Mouse (Mus musculus) forebrain, embryonic 15.5 days (tissue): Measurements from ENCODE around the gene Tmtc2. TPM values are rescaled to one million over a fixed set of nuclear protein-coding genes. Genes with fewer than 3 reads are reported as not detected.
A peak's percentile ranks its signal among the peaks of the same experiment; 100 is the strongest.

Experiments used
- ATAC-seq: fragments of 200-750 bp; cut with Nextera tagmentation; replicated peaks from 2 replicates; pipeline ENCODE4 v1.8.0; 2017; ENCODE audit warnings: mild to moderate bottlenecking, moderate TSS enrichment, moderate library complexity
- H3K27ac ChIP-seq: fragments of 300-500 bp; sonication (generic); replicated peaks from 2 replicates; pipeline ENCODE4 v1.5.1; 2015; ENCODE audit warnings: mild to moderate bottlenecking, inconsistent platforms
- H3K27me3 ChIP-seq: fragments of 300-500 bp; sonication (generic); 2 replicates; pipeline ENCODE4 v1.6.1; 2015; ENCODE audit warnings: inconsistent platforms
- H3K36me3 ChIP-seq: fragments of 300-500 bp; sonication (generic); 2 replicates; pipeline ENCODE4 v1.6.1; 2015; ENCODE audit warnings: mild to moderate bottlenecking, inconsistent platforms
- H3K4me1 ChIP-seq: fragments of 300-500 bp; sonication (generic); 2 replicates; pipeline ENCODE4 v1.6.1; 2015; ENCODE audit warnings: inconsistent platforms
- H3K4me2 ChIP-seq: fragments of 300-500 bp; sonication (generic); replicated peaks from 2 replicates; pipeline ENCODE4 v1.6.1; 2015; ENCODE audit warnings: mild to moderate bottlenecking, inconsistent platforms
- H3K4me3 ChIP-seq: fragments of 300-500 bp; sonication (generic); 2 replicates; pipeline ENCODE4 v1.5.1; 2015; ENCODE audit warnings: mild to moderate bottlenecking, inconsistent platforms
- H3K9ac ChIP-seq: fragments of 300-500 bp; sonication (generic); replicated peaks from 2 replicates; pipeline ENCODE4 v1.6.1; 2015; ENCODE audit warnings: mild to moderate bottlenecking, inconsistent platforms
- H3K9me3 ChIP-seq: fragments of 300-500 bp; sonication (generic); 2 replicates; pipeline ENCODE4 v1.6.1; 2016; ENCODE audit warnings: inconsistent platforms
- WGBS: fragments of 180-500 bp; shearing (Covaris S2); methylation state at CpG from one replicate; pipeline ENCODE4 v1.1.7; 2015; ENCODE audit warnings: mixed read lengths; 5-methylcytosine and 5-hydroxymethylcytosine counted together
- polyA plus RNA-seq: library from polyadenylated mRNA; unstranded; fragments of >200 nt; fragmentation: Nextera tagmentation; extraction: Ambion mirVana; gene quantifications from 2 replicates; pipeline ENCODE4 v1.2.1, GENCODE M21; 2015

Tmtc2 gene
- polyA plus RNA-seq, 1 experiment from 2014 or later: 7.5 TPM

DNA sequence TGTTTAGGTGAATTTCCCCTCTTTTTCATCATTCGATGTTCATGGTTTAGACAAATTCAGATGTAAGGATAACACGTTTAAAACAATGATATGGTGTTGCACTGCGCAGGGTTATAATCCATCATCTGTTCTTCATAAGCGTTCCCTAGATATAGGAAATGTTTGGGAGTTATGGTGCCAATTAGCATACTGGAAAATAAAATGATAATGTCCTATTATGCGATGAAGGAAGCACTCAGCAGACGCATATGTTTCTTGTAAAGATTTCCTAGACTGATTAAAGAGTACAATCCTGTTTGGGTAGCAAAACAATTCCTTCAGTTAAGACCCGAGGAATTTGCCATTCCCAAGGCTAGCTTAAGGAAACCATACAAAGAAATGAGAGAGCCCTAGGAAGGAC lies 343.8 kb downstream of the Tmtc2 start:
- Histone ChIP-seq H3K4me3 (no peak overlapping the region), H3K4me2 (no peak overlapping the region), H3K9me3 (no peaks in the 10 kb centered on the region), H3K27me3 (no peaks in the 10 kb centered on the region), H3K27ac (no peak overlapping the region), H3K4me1 (no peaks in the 10 kb centered on the region), H3K36me3 (no peaks in the 10 kb centered on the region), H3K9ac (no peak overlapping the region)
- WGBS: 87% methylated on average over 7 of the region's 7 CpGs
- no peak for ATAC-seq

- no peak overlapping the region for H3K4me3 ChIP-seq
- WGBS: 91% methylated on average over 2 of the region's 2 CpGs
- ATAC-seq: no peak
Observed at GRCm38 (mm10) chr10:105228623-105229022, 345.6 kb downstream of the Tmtc2 start.

GRCm38 (mm10) chr10:105227631-105228030 lies 346.6 kb downstream of the Tmtc2 start:
- H3K9me3 ChIP-seq: no peaks in the 10 kb centered on the region
- no peak overlapping the region for H3K4me3 ChIP-seq
- H3K4me1 ChIP-seq: no peaks in the 10 kb centered on the region
- H3K4me2 ChIP-seq: no peak overlapping the region
- no peak overlapping the region for H3K9ac ChIP-seq
- H3K27ac ChIP-seq: no peak overlapping the region
- 68% methylated on average over 5 of the region's 5 CpGs for WGBS
- no peak for ATAC-seq
- no peaks in the 10 kb centered on the region for H3K27me3 ChIP-seq
- H3K36me3 ChIP-seq: no peaks in the 10 kb centered on the region

More at GRCm38 (mm10) chr10:105228623-105229022, 345.6 kb downstream of the Tmtc2 start:
- Histone ChIP-seq H3K9ac (no peak overlapping the region), H3K36me3 (no peaks in the 10 kb centered on the region), H3K4me2 (no peak overlapping the region), H3K27me3 (no peaks in the 10 kb centered on the region), H3K9me3 (no peaks in the 10 kb centered on the region), H3K4me1 (no peaks in the 10 kb centered on the region), H3K27ac (no peak overlapping the region)

DNA sequence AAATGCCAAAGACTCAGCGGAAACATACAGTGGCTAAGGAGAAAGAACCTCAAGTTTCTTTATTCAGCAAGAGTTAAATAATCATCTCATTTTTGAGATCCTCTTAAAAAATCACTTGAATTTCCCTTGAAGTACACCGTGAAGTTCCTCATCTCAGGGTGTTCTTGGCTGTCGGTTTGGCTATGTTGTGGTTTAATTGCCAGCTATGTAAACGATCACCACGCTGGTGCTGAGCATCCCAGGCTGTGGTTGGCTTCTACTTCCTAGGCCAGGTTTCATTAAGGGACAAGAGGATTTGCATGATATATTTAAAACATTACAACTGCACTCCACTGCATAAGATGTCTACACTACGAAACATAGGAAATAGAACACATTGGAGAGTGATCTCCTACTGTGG lies 348.5 kb downstream of the Tmtc2 start:
- no peak overlapping the region for H3K27ac ChIP-seq
- no peaks in the 10 kb centered on the region for H3K9me3 ChIP-seq
- H3K9ac ChIP-seq: no peak overlapping the region
- no peak overlapping the region for H3K4me2 ChIP-seq
- no peaks in the 10 kb centered on the region for H3K27me3 ChIP-seq
- H3K4me1 ChIP-seq: no peaks in the 10 kb centered on the region
- H3K36me3 ChIP-seq: no peaks in the 10 kb centered on the region
- no peak overlapping the region for H3K4me3 ChIP-seq
- no peak for ATAC-seq
- 87% methylated on average over 6 of the region's 6 CpGs for WGBS

DNA sequence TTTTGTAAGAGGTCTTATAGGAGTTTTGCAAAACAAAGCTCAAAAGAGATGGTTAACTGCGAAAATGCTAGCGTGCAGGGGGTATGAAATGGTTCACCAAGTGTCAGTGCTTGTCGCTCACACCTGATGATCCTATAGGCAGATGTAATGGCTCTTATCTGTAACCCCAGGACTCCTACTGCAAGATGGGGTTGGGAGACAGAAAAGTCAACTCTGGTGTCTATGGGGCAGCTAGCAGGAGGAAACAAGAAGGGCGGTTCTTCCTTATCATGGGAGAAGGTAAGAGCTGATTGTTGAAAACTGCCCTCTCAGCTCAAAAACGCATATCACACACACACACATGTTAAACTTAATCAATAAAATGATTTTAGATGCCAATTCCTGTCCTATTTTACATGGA lies 351.3 kb downstream of the Tmtc2 start:
- no peak overlapping the region for H3K27ac ChIP-seq
- H3K9ac ChIP-seq: no peak overlapping the region
- no peaks in the 10 kb centered on the region for H3K36me3 ChIP-seq
- no peaks in the 10 kb centered on the region for H3K4me1 ChIP-seq
- WGBS: 96% methylated on average over 5 of the region's 5 CpGs
- H3K4me2 ChIP-seq: no peak overlapping the region
- no peak for ATAC-seq
- H3K4me3 ChIP-seq: no peak overlapping the region
- H3K9me3 ChIP-seq: no peaks in the 10 kb centered on the region
- H3K27me3 ChIP-seq: no peaks in the 10 kb centered on the region

DNA sequence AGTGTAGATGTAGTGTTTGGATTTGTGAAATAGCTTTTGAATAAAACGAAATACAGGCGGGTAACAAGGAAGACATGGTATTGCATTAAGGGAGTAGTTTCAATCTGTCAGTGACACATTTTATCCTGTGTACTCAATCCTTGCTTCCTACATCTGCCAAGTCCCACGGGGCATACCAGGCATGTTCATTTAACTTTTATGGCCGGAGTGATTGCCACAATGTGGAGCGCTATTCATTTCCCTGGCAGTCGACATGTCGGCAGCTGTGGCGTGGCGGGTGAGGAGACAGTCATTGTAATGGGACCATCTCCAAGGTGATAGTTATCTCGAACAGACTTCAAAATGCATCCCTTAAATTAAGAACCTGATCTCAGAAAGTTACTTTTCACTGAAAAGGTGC lies 372.8 kb downstream of the Tmtc2 start:
- Histone ChIP-seq H3K4me3 (no peak overlapping the region), H3K9me3 (no peaks in the 10 kb centered on the region), H3K4me2 (no peak overlapping the region), H3K36me3 (no peaks in the 10 kb centered on the region), H3K4me1 (peaks cover 9% of the 10 kb centered on the region), H3K27ac (no peak overlapping the region), H3K27me3 (no peaks in the 10 kb centered on the region), H3K9ac (no peak overlapping the region)
- ATAC-seq: no peak
- WGBS: 84% methylated on average over 10 of the region's 10 CpGs

- 87% methylated on average over 2 of the region's 2 CpGs for WGBS
- Histone ChIP-seq H3K36me3 (no peaks in the 10 kb centered on the region), H3K9ac (no peak overlapping the region), H3K27me3 (no peaks in the 10 kb centered on the region), H3K4me1 (peaks cover 9% of the 10 kb centered on the region), H3K4me2 (no peak overlapping the region), H3K4me3 (no peak overlapping the region), H3K9me3 (no peaks in the 10 kb centered on the region), H3K27ac (no peak overlapping the region)
- peak; percentile 38; the same call in 1 of the 2 replicates for ATAC-seq
Observed at GRCm38 (mm10) chr10:105200678-105201077, 373.6 kb downstream of the Tmtc2 start.

DNA sequence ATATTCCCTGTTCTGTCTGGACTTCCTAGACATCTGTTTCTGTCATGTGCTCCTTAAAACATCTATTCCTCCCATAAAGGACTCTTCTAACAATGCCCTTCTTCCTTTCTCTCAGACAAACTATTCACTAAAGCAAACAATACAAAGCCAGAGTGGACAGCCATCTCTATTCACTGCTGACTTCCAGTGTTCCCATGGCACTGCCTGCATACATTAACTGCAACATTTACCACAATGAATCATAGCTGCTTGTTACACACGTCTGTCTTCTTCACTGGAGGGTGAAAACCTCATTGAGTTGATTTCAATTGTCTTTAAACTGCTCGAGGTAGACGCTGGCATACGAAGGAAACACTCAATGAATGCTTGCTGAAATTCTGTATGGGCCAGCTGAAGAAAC lies 374.2 kb downstream of the Tmtc2 start:
- H3K36me3 ChIP-seq: no peaks in the 10 kb centered on the region
- ATAC-seq: peak; percentile 55; the same call in 1 of the 2 replicates
- no peaks in the 10 kb centered on the region for H3K9me3 ChIP-seq
- H3K4me2 ChIP-seq: no peak overlapping the region
- WGBS: 6% methylated on average over 4 of the region's 4 CpGs
- no peak overlapping the region for H3K9ac ChIP-seq
- H3K27ac ChIP-seq: no peak overlapping the region; the same call in 1 of the 2 replicates
- no peak overlapping the region for H3K4me3 ChIP-seq
- H3K27me3 ChIP-seq: no peaks in the 10 kb centered on the region
- peaks cover 9% of the 10 kb centered on the region for H3K4me1 ChIP-seq

GRCm38 (mm10) chr10:105199515-105199914 lies 374.7 kb downstream of the Tmtc2 start:
- H3K4me2 ChIP-seq: no peak overlapping the region
- H3K9ac ChIP-seq: no peak overlapping the region
- H3K9me3 ChIP-seq: no peaks in the 10 kb centered on the region
- peaks cover 9% of the 10 kb centered on the region for H3K4me1 ChIP-seq
- 55% methylated on average over 5 of the region's 5 CpGs for WGBS
- H3K36me3 ChIP-seq: no peaks in the 10 kb centered on the region
- H3K4me3 ChIP-seq: no peak overlapping the region
- H3K27ac ChIP-seq: no peak overlapping the region
- ATAC-seq: no peak
- H3K27me3 ChIP-seq: no peaks in the 10 kb centered on the region

- ATAC-seq: no peak
- no peak overlapping the region for H3K27ac ChIP-seq
- H3K9me3 ChIP-seq: no peaks in the 10 kb centered on the region
- no peak overlapping the region for H3K9ac ChIP-seq
- H3K4me3 ChIP-seq: no peak overlapping the region
- H3K36me3 ChIP-seq: no peaks in the 10 kb centered on the region
- peaks cover 9% of the 10 kb centered on the region for H3K4me1 ChIP-seq
- 94% methylated on average over 2 of the region's 2 CpGs for WGBS
- H3K27me3 ChIP-seq: no peaks in the 10 kb centered on the region
- H3K4me2 ChIP-seq: no peak overlapping the region
Observed at GRCm38 (mm10) chr10:105195377-105195776, 378.9 kb downstream of the Tmtc2 start.

- H3K9ac ChIP-seq: no peak overlapping the region
- no peaks in the 10 kb centered on the region for H3K9me3 ChIP-seq
- no peaks in the 10 kb centered on the region for H3K36me3 ChIP-seq
- H3K4me2 ChIP-seq: no peak overlapping the region
- no peak overlapping the region for H3K4me3 ChIP-seq
- no peaks in the 10 kb centered on the region for H3K27me3 ChIP-seq
- WGBS: 89% methylated on average over 4 of the region's 4 CpGs
- no peaks in the 10 kb centered on the region for H3K4me1 ChIP-seq
- ATAC-seq: no peak
- H3K27ac ChIP-seq: no peak overlapping the region
Observed at GRCm38 (mm10) chr10:105193756-105194460, 380.3 kb downstream of the Tmtc2 start.

GRCm38 (mm10) chr10:105192071-105192470 lies 382.2 kb downstream of the Tmtc2 start:
- Histone ChIP-seq H3K36me3 (no peaks in the 10 kb centered on the region), H3K4me1 (no peaks in the 10 kb centered on the region), H3K4me2 (no peak overlapping the region), H3K27me3 (no peaks in the 10 kb centered on the region), H3K27ac (no peak overlapping the region), H3K9me3 (no peaks in the 10 kb centered on the region), H3K9ac (no peak overlapping the region), H3K4me3 (no peak overlapping the region)
- WGBS: 97% methylated on average over 2 of the region's 2 CpGs
- ATAC-seq: no peak

- 50% methylated on average over 4 of the region's 4 CpGs for WGBS
- H3K4me1 ChIP-seq: no peaks in the 10 kb centered on the region
- no peak overlapping the region for H3K27ac ChIP-seq
- H3K9me3 ChIP-seq: no peaks in the 10 kb centered on the region
- H3K4me3 ChIP-seq: no peak overlapping the region
- no peaks in the 10 kb centered on the region for H3K36me3 ChIP-seq
- H3K27me3 ChIP-seq: no peaks in the 10 kb centered on the region
- ATAC-seq: no peak
- H3K9ac ChIP-seq: no peak overlapping the region
- H3K4me2 ChIP-seq: no peak overlapping the region
Observed at GRCm38 (mm10) chr10:105189746-105190145, 384.5 kb downstream of the Tmtc2 start.
